Mouse (Mus musculus): ENCODE results near the gene Phf23.

GRCm38 (mm10) chr11:69995391-69995960 is at the start of gene Phf23:
- peak; percentile 28; the same call in 1 of the 2 replicates for TF ChIP-seq CTCF (IDR thresholded peaks at IDR 0.05; ENCODE audit: control insufficient read depth, insufficient read depth, insufficient replicate concordance, low read depth, low read length)
- peak; percentile 78 for TF ChIP-seq POLR2A (IDR thresholded peaks at IDR 0.05; ENCODE audit: control insufficient read depth, low read depth, low read length)

Data from testis, adult 2 months (tissue).